Mouse (Mus musculus) brain, embryonic 18.5 days (tissue): Measurements from ENCODE around the gene Arhgap15.

Experiments
- DNase-seq: peaks from one replicate; pipeline ENCODE4 v3.0.0-alpha.2; 2012; ENCODE audit warnings: low read depth, low spot score

The Arhgap15 gene

GRCm38 (mm10) chr2:44353594-44353993 is 605.0 kb downstream of the Arhgap15 start:
- no peak for DNase-seq

GRCm38 (mm10) chr2:44354786-44355185 is 606.2 kb downstream of the Arhgap15 start:
- DNase-seq, result no peak

- DNase-seq, result no peak
These were observed 606.7 kb downstream of the Arhgap15 start for GRCm38 (mm10) chr2:44355316-44355715.

- no peak for DNase-seq
These were observed 607.7 kb downstream of the Arhgap15 start for GRCm38 (mm10) chr2:44356248-44356886.

- DNase-seq, result no peak
These were observed 608.2 kb downstream of the Arhgap15 start for GRCm38 (mm10) chr2:44356887-44357251.

- DNase-seq, result no peak
These were observed 631.6 kb downstream of the Arhgap15 start for GRCm38 (mm10) chr2:44380225-44380624.

GRCm38 (mm10) chr2:44384541-44384940 is 635.9 kb downstream of the Arhgap15 start:
- DNase-seq, result no peak

DNA sequence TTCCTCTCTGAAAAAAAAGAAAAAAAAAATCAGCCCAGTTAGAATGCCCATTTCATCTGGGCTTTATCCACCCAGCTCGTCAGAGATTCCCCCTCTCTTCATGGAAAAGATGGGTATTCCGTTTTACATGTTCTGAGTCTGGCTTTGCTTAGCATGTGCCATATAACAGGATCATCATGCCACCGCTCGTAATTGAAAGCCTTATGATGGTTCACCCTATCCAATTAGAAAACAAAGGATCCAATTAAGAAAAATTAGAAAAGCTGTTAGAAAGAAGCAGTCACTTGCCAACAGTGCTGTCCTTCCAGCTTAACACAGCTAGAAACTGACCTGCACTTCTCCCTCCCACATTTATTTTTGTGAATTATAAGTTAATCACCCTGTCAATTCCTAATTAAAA is 640.9 kb downstream of the Arhgap15 start:
- no peak for DNase-seq

GRCm38 (mm10) chr2:44393789-44394188 is 645.2 kb downstream of the Arhgap15 start:
- no peak for DNase-seq

DNA sequence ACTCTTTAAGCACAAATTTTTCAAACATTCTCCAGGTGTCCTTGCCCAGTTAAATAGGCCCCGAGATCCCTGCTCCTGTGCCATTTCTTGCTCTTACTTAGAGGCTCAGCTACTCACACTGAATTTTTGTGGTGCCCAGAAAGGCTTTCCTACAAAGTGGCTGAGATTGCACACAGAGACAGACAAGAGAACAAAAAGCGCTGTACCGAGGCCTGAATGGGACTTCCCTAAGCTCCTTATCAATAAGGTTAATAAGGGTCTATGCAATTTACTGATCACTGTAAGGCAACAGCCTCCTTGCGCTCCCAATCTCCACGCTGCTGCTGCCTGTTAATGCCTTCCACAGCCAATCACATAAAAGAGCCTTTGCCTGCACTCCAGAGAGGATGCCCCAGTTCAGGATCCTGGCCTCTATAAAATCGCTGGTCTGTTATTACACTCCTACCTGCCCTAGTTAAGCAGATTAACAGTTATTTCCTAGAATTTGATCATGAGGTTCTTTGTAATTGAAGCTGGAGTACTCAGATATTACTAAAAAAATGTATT is 646.4 kb downstream of the Arhgap15 start:
- no peak for DNase-seq

DNA sequence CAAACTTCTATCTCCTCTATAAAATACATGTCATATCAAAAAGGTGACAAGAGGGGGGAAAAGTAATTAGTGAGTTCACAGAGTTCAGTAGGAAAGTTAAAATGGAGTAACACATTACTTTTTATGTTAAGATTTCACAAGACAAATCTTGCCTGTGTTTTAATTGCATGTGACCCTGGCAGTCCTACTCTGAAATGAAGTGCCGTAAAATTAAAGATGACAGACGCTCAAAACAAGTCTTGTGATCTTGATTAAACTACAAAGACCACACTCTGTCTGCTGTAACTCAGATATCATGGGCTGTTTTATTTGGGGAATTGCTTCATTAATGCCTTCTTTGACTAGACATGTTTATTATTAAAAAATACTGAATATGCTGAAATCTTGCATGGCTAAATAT is 647.0 kb downstream of the Arhgap15 start:
- DNase-seq, result no peak

DNA sequence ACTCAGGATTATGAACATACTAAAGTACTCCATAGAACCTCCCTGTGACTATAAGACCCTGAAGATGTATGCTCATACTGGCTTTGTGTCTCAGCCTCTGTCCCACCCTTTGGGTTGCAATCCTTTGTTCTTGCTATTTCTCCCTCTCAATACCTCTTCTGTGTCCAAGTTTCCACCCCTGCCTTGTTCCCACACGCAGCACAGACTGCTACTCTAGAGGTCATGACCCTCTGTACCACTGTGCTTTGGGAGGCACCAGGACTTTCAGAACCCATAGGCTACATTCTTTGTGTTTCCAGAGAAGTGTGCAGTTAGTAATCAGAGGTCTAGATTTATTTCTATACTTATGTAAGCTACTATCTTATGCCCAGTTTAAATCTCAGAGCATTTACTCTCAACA is 648.6 kb downstream of the Arhgap15 start:
- DNase-seq, result no peak

DNA sequence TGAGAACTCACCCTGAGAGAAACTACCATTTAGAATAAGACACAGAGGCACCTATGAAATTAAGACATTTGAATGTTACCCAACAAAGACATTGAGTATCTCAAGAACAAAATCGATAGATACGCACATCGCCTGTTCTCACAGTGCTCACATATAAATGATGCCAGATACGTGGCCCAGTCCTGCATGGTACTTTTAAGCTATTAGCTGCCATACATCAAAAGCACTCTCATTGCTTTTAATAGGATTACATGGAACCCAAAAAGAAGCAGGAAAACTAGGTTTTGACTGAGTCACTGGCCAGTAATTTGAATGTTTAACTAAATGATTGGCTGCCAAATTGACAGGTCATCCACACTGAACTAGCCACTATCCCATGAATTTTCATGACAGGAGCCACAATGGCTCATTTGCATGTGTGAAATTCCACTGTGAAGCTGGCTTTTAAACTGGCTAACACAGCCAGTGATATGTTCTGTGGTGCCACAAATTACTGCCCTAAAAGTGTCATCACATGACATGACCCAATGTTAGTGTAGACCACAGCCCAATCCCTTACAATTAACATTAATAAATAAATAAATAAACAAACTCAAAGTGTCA is 649.2 kb downstream of the Arhgap15 start:
- DNase-seq, result no peak

DNA sequence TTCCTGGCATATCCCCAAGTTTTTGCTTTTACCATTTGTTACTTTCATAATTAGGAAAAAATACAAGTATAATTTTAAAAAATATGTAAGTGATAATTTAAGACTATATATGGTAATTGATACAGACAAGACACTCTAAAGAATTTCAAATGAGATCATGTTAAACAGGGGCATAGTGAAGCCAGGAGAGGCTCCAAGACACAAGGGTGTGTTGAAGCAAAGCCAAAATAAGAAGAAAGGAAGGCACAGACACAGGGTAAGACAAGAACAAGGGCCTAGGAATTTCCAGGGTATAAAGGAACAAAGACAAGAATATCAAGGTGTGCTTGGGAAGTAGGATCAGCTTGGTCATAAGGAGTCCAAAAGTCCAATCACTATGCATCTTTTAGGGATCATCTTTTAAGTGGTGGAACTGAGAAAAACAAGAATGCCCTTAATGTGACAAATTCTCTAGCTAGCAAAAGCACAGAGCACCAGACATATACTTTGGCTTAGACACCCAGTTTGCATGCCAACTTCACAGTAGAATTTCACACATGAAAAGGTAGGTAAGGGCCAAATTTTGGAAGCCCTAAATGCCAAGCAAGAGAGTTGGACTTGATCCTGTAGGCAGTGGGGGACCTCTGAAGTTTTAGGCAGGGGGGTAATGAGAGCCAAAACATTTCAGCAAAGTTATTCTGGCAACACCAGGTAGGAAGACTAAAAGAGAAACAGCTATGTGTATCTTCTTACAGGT is 650.7 kb downstream of the Arhgap15 start:
- DNase-seq, result no peak

GRCm38 (mm10) chr2:44401704-44402422 is 653.2 kb downstream of the Arhgap15 start:
- no peak for DNase-seq

DNA sequence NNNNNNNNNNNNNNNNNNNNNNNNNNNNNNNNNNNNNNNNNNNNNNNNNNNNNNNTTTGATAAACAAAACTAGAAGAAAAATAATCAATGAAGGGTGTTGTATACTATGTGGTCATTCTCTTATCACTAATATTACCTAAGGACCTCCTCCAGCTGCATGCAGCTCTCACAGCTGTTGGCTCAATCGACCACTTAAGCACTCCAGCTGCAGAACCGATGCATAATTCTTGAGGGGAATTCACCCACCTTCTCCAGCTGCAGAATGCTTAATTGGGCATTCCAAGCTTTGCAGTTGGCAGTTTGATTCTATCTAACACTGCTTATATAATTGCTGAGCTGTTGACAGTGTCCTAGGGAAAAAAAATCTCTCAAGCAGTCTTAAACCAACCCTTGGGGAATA is 663.0 kb downstream of the Arhgap15 start:
- DNase-seq, result no peak

DNA sequence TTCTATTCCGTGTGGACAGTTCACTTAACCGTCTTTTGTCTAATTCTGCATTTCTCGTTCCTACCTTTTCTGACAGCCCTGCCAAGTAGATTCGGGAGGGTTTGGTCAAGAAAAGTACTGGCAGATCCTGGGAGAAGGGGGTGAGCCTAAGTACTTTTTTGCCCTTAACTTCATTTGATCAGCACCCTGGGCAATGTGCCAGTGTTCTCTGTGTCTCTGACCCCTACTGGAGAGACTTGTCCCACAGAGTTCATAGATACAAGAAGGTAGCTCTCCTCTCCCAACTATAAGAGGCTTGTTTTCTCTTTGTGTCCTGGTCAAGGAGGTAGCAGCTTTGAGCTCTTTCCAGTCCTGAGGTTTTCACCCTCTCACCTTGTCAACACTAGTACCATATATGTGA is 667.7 kb downstream of the Arhgap15 start:
- DNase-seq, result no peak

GRCm38 (mm10) chr2:44419547-44420225 is 671.1 kb downstream of the Arhgap15 start:
- no peak for DNase-seq

DNA sequence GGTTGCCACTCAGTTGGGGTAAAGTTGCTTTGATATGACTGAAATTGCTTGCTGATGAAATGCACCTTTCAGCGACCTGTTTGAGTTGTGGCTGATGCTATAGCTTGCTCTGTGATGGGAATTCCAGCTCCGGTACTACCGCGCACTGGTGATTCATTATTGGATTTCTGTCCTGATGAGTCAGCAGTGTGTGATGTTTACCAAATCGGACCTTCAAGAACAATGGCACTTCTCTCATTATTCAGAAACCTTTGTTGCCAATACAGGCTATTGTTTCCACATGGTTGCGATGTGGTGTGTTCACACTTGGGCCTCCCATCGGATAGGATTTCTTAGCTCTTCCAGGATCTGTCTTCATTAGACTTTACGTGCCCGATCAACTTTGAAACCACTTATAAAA is 681.9 kb downstream of the Arhgap15 start:
- no peak for DNase-seq

DNA sequence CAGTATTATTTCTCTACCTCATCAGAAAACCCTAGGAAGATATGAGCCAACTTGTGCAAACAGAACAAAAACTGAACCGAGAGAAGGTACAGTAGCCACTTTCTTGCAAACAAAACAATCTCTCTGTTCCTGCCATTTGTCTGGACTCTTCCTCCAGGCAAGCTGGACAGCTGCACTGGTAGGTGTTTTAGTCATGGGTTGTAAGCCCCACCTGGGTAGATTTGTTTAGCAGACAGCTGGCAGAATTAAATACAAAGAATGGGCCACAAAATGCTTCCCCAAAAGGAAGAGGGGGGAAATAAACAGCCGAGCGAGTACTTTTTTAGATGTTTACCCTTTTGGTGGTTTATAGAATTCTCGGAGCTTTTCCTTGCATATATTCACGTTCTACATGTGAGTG is 688.0 kb downstream of the Arhgap15 start:
- DNase-seq, result no peak

DNA sequence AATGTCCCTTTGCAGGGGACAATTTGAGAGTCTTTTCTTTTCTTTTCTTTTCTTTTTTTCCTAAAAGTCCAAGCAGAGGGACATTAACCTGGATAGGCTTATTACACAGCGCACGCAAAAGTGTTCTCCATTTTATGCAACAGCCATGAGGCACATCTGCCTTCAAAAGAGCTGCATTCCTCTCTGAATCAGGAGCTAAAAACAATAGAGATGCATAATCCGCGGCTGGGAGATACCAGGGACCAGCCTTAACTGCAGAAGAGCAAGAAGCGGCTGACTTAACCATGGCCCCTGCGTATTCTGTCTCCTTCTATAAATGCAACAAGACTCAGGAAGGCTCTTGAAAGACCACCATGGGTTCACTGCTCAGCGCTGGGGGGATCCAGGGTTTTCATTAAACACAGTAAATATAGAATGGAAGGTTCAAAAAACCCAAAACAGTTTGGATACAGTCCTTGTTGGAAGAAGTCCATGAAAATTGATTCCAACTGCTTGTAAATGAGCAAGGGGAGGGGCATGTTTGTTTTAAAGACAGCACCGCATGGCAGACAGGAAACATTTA is 689.0 kb downstream of the Arhgap15 start:
- DNase-seq, result no peak
